Mouse (Mus musculus): Measurements from ENCODE around the gene Tmem143. TPM values are rescaled to one million over a fixed set of nuclear protein-coding genes. Genes with fewer than 3 reads are reported as not detected.
"Not testable (repeated sequence)": the region's sequence is repeated elsewhere in the genome, so short reads cannot be mapped to it uniquely, and the experiment has no call there.

The Tmem143 gene
- polyA plus RNA-seq, 1 experiment = 9.6 TPM

GRCm38 (mm10) chr7:45873061-45873947 is 23.4 kb upstream of the Tmem143 start:
- peak overlapping the region; percentile 91 for H3K4me3 ChIP-seq (replicated peaks; ENCODE audit: control insufficient read depth, low read depth, low read length)
- TF ChIP-seq POLR2A (IDR thresholded peaks at IDR 0.05; ENCODE audit: borderline replicate concordance, control insufficient read depth, low read depth, low read length) (no peak), CTCF (IDR thresholded peaks at IDR 0.05; ENCODE audit: control insufficient read depth, insufficient read depth, low read length) (peak; percentile 1; the same call in 1 of the 2 replicates)
- WGBS = 1% methylated on average over 28 of the region's 28 CpGs
- H3K27ac ChIP-seq (ENCODE audit: control insufficient read depth, insufficient read depth, low read depth, low read length, poor library complexity) = peak overlapping the region; percentile 82
- H3K4me1 ChIP-seq (ENCODE audit: control insufficient read depth, insufficient read depth, low read length) = peaks cover 2% of the 10 kb centered on the region; the same call in 1 of the 2 replicates

GRCm38 (mm10) chr7:45876895-45877294 is 19.8 kb upstream of the Tmem143 start:
- WGBS = 87% methylated on average over 7 of the region's 7 CpGs
- no peak overlapping the region for H3K27ac ChIP-seq (ENCODE audit: control insufficient read depth, insufficient read depth, low read depth, low read length, poor library complexity)
- H3K4me3 ChIP-seq (replicated peaks; ENCODE audit: control insufficient read depth, low read depth, low read length) = no peak overlapping the region
- no peak for TF ChIP-seq CTCF (IDR thresholded peaks at IDR 0.05; ENCODE audit: control insufficient read depth, insufficient read depth, low read length)
- TF ChIP-seq POLR2A (IDR thresholded peaks at IDR 0.05; ENCODE audit: borderline replicate concordance, control insufficient read depth, low read depth, low read length) = no peak
- H3K4me1 ChIP-seq (ENCODE audit: control insufficient read depth, insufficient read depth, low read length) = peaks cover 2% of the 10 kb centered on the region; the same call in 1 of the 2 replicates

- 83% methylated on average over 1 of the region's 1 CpGs for WGBS
- not testable (repeated sequence) for H3K4me1 ChIP-seq (ENCODE audit: control insufficient read depth, insufficient read depth, low read length); H3K27ac ChIP-seq (ENCODE audit: control insufficient read depth, insufficient read depth, low read depth, low read length, poor library complexity); H3K4me3 ChIP-seq (replicated peaks; ENCODE audit: control insufficient read depth, low read depth, low read length)
Measured at GRCm38 (mm10) chr7:45878278-45878677, 18.5 kb upstream of the Tmem143 start, which contains the start of gene Grin2d. Gene Grin2d, minus strand, starts transcription at chr7:45878378.

- H3K4me1 ChIP-seq (ENCODE audit: control insufficient read depth, insufficient read depth, low read length) = no peaks in the 10 kb centered on the region; the same call in 1 of the 2 replicates
- no peak for TF ChIP-seq CTCF (IDR thresholded peaks at IDR 0.05; ENCODE audit: control insufficient read depth, insufficient read depth, low read length)
- 95% methylated on average over 4 of the region's 4 CpGs for WGBS
- no peak overlapping the region for H3K4me3 ChIP-seq (replicated peaks; ENCODE audit: control insufficient read depth, low read depth, low read length)
- no peak overlapping the region for H3K27ac ChIP-seq (ENCODE audit: control insufficient read depth, insufficient read depth, low read depth, low read length, poor library complexity)
Measured at GRCm38 (mm10) chr7:45880531-45880930, 16.2 kb upstream of the Tmem143 start.

- 87% methylated on average over 2 of the region's 2 CpGs for WGBS
- no peak overlapping the region for H3K27ac ChIP-seq (ENCODE audit: control insufficient read depth, insufficient read depth, low read depth, low read length, poor library complexity)
- TF ChIP-seq CTCF (IDR thresholded peaks at IDR 0.05; ENCODE audit: control insufficient read depth, insufficient read depth, low read length) (no peak), POLR2A (IDR thresholded peaks at IDR 0.05; ENCODE audit: borderline replicate concordance, control insufficient read depth, low read depth, low read length) (no peak)
Measured at GRCm38 (mm10) chr7:45881011-45881410, 15.7 kb upstream of the Tmem143 start.

GRCm38 (mm10) chr7:45887246-45887645 is 9.5 kb upstream of the Tmem143 start:
- Histone ChIP-seq H3K27ac (ENCODE audit: control insufficient read depth, insufficient read depth, low read depth, low read length, poor library complexity) (no peak overlapping the region), H3K4me1 (ENCODE audit: control insufficient read depth, insufficient read depth, low read length) (no peaks in the 10 kb centered on the region), H3K4me3 (replicated peaks; ENCODE audit: control insufficient read depth, low read depth, low read length) (no peak overlapping the region)
- no peak for TF ChIP-seq CTCF (IDR thresholded peaks at IDR 0.05; ENCODE audit: control insufficient read depth, insufficient read depth, low read length)
- WGBS = 1% methylated on average over 3 of the region's 3 CpGs

More at GRCm38 (mm10) chr7:45881011-45881410, 15.7 kb upstream of the Tmem143 start:
- H3K4me3 ChIP-seq (replicated peaks; ENCODE audit: control insufficient read depth, low read depth, low read length) = no peak overlapping the region
- H3K4me1 ChIP-seq (ENCODE audit: control insufficient read depth, insufficient read depth, low read length) = no peaks in the 10 kb centered on the region; the same call in 1 of the 2 replicates

- whole genome bisulfite sequencing = 74% methylated on average over 2 of the region's 2 CpGs
- H3K4me1 ChIP-seq (ENCODE audit: control insufficient read depth, insufficient read depth, low read length) = no peaks in the 10 kb centered on the region; the same call in 1 of the 2 replicates
- H3K27ac ChIP-seq (ENCODE audit: control insufficient read depth, insufficient read depth, low read depth, low read length, poor library complexity) = no peak overlapping the region
- no peak overlapping the region for H3K4me3 ChIP-seq (replicated peaks; ENCODE audit: control insufficient read depth, low read depth, low read length)
- TF ChIP-seq POLR2A (IDR thresholded peaks at IDR 0.05; ENCODE audit: borderline replicate concordance, control insufficient read depth, low read depth, low read length) (no peak), CTCF (IDR thresholded peaks at IDR 0.05; ENCODE audit: control insufficient read depth, insufficient read depth, low read length) (no peak)
Measured at GRCm38 (mm10) chr7:45892651-45893050, 4.1 kb upstream of the Tmem143 start.

- 65% methylated on average over 6 of the region's 6 CpGs for WGBS
- Histone ChIP-seq H3K4me3 (replicated peaks; ENCODE audit: control insufficient read depth, low read depth, low read length) (peak overlapping the region; percentile 17), H3K4me1 (ENCODE audit: control insufficient read depth, insufficient read depth, low read length) (no peaks in the 10 kb centered on the region; the same call in 1 of the 2 replicates), H3K27ac (ENCODE audit: control insufficient read depth, insufficient read depth, low read depth, low read length, poor library complexity) (peak overlapping the region; percentile 22; the same call in 1 of the 2 replicates)
- TF ChIP-seq CTCF (IDR thresholded peaks at IDR 0.05; ENCODE audit: control insufficient read depth, insufficient read depth, low read length) (no peak), POLR2A (IDR thresholded peaks at IDR 0.05; ENCODE audit: borderline replicate concordance, control insufficient read depth, low read depth, low read length) (no peak)
Measured at GRCm38 (mm10) chr7:45895931-45896516, 717 bp upstream of the Tmem143 start.

Data from bone marrow, adult 2 months (tissue).